In genomic region chr13:54503278-54503603, GRCm38 (mm10) we compare ENCODE assay signal across 8 mouse cellular contexts. TPM values are rescaled to one million over a fixed set of nuclear protein-coding genes. Genes with fewer than 3 reads are reported as not detected.
DNase-seq lines count a peak whose midpoint lies in the region; ATAC-seq and TF ChIP-seq lines count a peak whose summit lies in the region.

No protein-coding gene starts in this region.

- no peaks in the 10 kb centered on the region for H3K9me3 ChIP-seq in embryonic facial prominence, embryonic 13.5 days
- no peaks in the 10 kb centered on the region for H3K9me3 ChIP-seq in intestine, postnatal 0 days (ENCODE audit: control insufficient read depth)
- no peaks in the 10 kb centered on the region for H3K9me3 ChIP-seq in neural tube, embryonic 13.5 days

- 0 out of 2 replicates have a peak, but pooled peaks have one; percentile 14 for TF ChIP-seq CTCF in intestine, postnatal 0 days (IDR thresholded peaks at IDR 0.05; ENCODE audit: low read depth)

- peak overlapping the region; percentile 81 for H3K27ac ChIP-seq in embryonic facial prominence, embryonic 13.5 days
- no peak overlapping the region; the same call in 1 of the 2 replicates for H3K27ac ChIP-seq in intestine, postnatal 0 days (ENCODE audit: low read depth, low read length)
- H3K27ac ChIP-seq in neural tube, embryonic 13.5 days (replicated peaks): peak overlapping the region; percentile 87

- peak overlapping the region; percentile 73 for H3K4me2 ChIP-seq in embryonic facial prominence, embryonic 13.5 days
- H3K4me2 ChIP-seq in intestine, postnatal 0 days (replicated peaks; ENCODE audit: low read depth): peak overlapping the region; percentile 97
- peak overlapping the region; percentile 67 for H3K4me2 ChIP-seq in neural tube, embryonic 13.5 days

- 1% methylated on average over 14 of the region's 14 CpGs for WGBS in embryonic facial prominence, embryonic 13.5 days
- 1% methylated on average over 14 of the region's 14 CpGs for WGBS in intestine, postnatal 0 days
- under 1% methylated on average over 14 of the region's 14 CpGs for WGBS in neural tube, embryonic 13.5 days

- peak; percentile 3 to 31 for DNase-seq in left cerebral cortex, postnatal 25 days (ENCODE audit: low spot score in 2 of 2)
- DNase-seq in left cerebral cortex, adult 8-10 months (ENCODE audit: low spot score in 2 of 2): no peak
- DNase-seq in left cerebral cortex, adult 18-20 months (ENCODE audit: low spot score in 2 of 2): no peak
- no peak for DNase-seq in c-Kit-positive CD71-positive TER-119-positive erythroid progenitor cells, embryonic 14.5 days (ENCODE audit: low spot score)
- DNase-seq in adipocyte (ENCODE audit: low spot score): no peak

- H3K27me3 ChIP-seq in embryonic facial prominence, embryonic 13.5 days: 0 out of 2 replicates have a peak, but pooled peaks cover 2% of the 10 kb centered on the region
- no peaks in the 10 kb centered on the region for H3K27me3 ChIP-seq in intestine, postnatal 0 days (replicated peaks; ENCODE audit: control insufficient read depth, insufficient read depth, low read length)
- H3K27me3 ChIP-seq in neural tube, embryonic 13.5 days: no peaks in the 10 kb centered on the region

- H3K36me3 ChIP-seq in embryonic facial prominence, embryonic 13.5 days: no peaks in the 10 kb centered on the region
- H3K36me3 ChIP-seq in intestine, postnatal 0 days (ENCODE audit: control insufficient read depth, insufficient read depth): no peaks in the 10 kb centered on the region
- H3K36me3 ChIP-seq in neural tube, embryonic 13.5 days: peaks cover 4% of the 10 kb centered on the region; the same call in 1 of the 2 replicates

- peak overlapping the region; percentile 90 for H3K9ac ChIP-seq in embryonic facial prominence, embryonic 13.5 days
- no peak overlapping the region for H3K9ac ChIP-seq in intestine, postnatal 0 days (ENCODE audit: low read depth, low read length)
- peak overlapping the region; percentile 83 for H3K9ac ChIP-seq in neural tube, embryonic 13.5 days

- peak; percentile 45; the same call in 1 of the 2 replicates for ATAC-seq in embryonic facial prominence, embryonic 13.5 days (ENCODE audit: insufficient number of reproducible peaks, insufficient read depth, low FRiP score, low TSS enrichment, low read depth)
- peak; percentile 50 for ATAC-seq in intestine, postnatal 0 days
- peak; percentile 78 for ATAC-seq in neural tube, embryonic 13.5 days (ENCODE audit: low read depth)

- H3K4me3 ChIP-seq in embryonic facial prominence, embryonic 13.5 days: peak overlapping the region; percentile 80
- peak overlapping the region; percentile 70 for H3K4me3 ChIP-seq in intestine, postnatal 0 days (ENCODE audit: low read depth, low read length)
- H3K4me3 ChIP-seq in neural tube, embryonic 13.5 days: peak overlapping the region; percentile 59

- intact Hi-C loops in left cerebral cortex, postnatal 25 days (cut with DNase I): loop anchor here (5.0 kb wide), 1 partner anchor 36 kb away; the partner anchor contains the start of gene Thoc3

- H3K4me1 ChIP-seq in embryonic facial prominence, embryonic 13.5 days: peaks cover 14% of the 10 kb centered on the region
- H3K4me1 ChIP-seq in intestine, postnatal 0 days (replicated peaks; ENCODE audit: control insufficient read depth, insufficient read depth, low read length): 0 out of 2 replicates have a peak, but pooled peaks cover 3% of the 10 kb centered on the region
- peaks cover 25% of the 10 kb centered on the region for H3K4me1 ChIP-seq in neural tube, embryonic 13.5 days (replicated peaks)

RNA-seq across cellular contexts. Expression of gene Simc1, which starts 0.3 kb away (rescaled TPM):
- total RNA-seq in left cerebral cortex, postnatal 25 days (2021): 10 to 100 TPM; 13.5 to 14.4 TPM
- 10 to 100 TPM; 15.2 to 17.8 (median 17.1) TPM for total RNA-seq in left cerebral cortex, adult 8-10 months (2022)
- polyA plus RNA-seq in embryonic facial prominence, embryonic 13.5 days (2015; fragmentation: Nextera tagmentation; extraction: Ambion mirVana): 16.3 and 17.2 TPM in 2 replicates
- polyA plus RNA-seq in intestine, postnatal 0 days (2015; fragmentation: Nextera tagmentation; extraction: Ambion mirVana): 2.1 and 2.2 TPM in 2 replicates
- polyA plus RNA-seq in neural tube, embryonic 13.5 days (2015; fragmentation: Nextera tagmentation; extraction: Ambion mirVana): 17.7 and 20.3 TPM in 2 replicates
- 10 to 100 TPM; 15.5 to 16.9 TPM for total RNA-seq in left cerebral cortex, adult 18-20 months (2021)

RNA-seq across cellular contexts. Expression of gene Thoc3, which starts 34.6 kb away (rescaled TPM):
- 10 to 100 TPM; 33.4 to 35.6 TPM for total RNA-seq in left cerebral cortex, postnatal 25 days (2021)
- 10 to 100 TPM; 31.2 to 37.2 (median 35.5) TPM for total RNA-seq in left cerebral cortex, adult 8-10 months (2022)
- 132 and 152 TPM in 2 replicates for polyA plus RNA-seq in embryonic facial prominence, embryonic 13.5 days (2015; fragmentation: Nextera tagmentation; extraction: Ambion mirVana)
- 37.8 and 38.5 TPM in 2 replicates for polyA plus RNA-seq in intestine, postnatal 0 days (2015; fragmentation: Nextera tagmentation; extraction: Ambion mirVana)
- polyA plus RNA-seq in neural tube, embryonic 13.5 days (2015; fragmentation: Nextera tagmentation; extraction: Ambion mirVana): 89.6 and 94.1 TPM in 2 replicates
- 10 to 100 TPM; 32.1 to 33.1 TPM for total RNA-seq in left cerebral cortex, adult 18-20 months (2021)

Comparison
In these comparisons a context has a peak if more than half of its experiments do, and no peak if none do; other contexts are left out.
1. DNase-seq: peak in left cerebral cortex, postnatal 25 days (2 of 2); none in left cerebral cortex, adult 8-10 months (0 of 2), left cerebral cortex, adult 18-20 months (0 of 2), c-Kit-positive CD71-positive TER-119-positive erythroid progenitor cells, embryonic 14.5 days (single experiment) and adipocyte (single experiment).
2. Peak in every context shown above with its lines, with median percentiles within 50 percentile points of each other: ATAC-seq, H3K4me2 ChIP-seq and H3K4me3 ChIP-seq.